Mouse (Mus musculus): ENCODE results near the gene Nfic. TPM values are rescaled to one million over a fixed set of nuclear protein-coding genes. Genes with fewer than 3 reads are reported as not detected.
"Not testable (repeated sequence)": the region's sequence is repeated elsewhere in the genome, so short reads cannot be mapped to it uniquely, and the experiment has no call there.

Gene Nfic
- polyA plus RNA-seq, 1 experiment from 2014 or later: 21.9 TPM

- not testable (repeated sequence) for H3K9me3 ChIP-seq (ENCODE audit: control insufficient read depth, low read length); H3K27ac ChIP-seq (ENCODE audit: low read depth, low read length); H3K4me2 ChIP-seq (ENCODE audit: low read depth, low read length); H3K9ac ChIP-seq (replicated peaks; ENCODE audit: low read depth, low read length); H3K4me1 ChIP-seq (ENCODE audit: control insufficient read depth, insufficient read depth, low read length); H3K4me3 ChIP-seq (ENCODE audit: low read depth, low read length); H3K36me3 ChIP-seq (ENCODE audit: control insufficient read depth, insufficient read depth, low read length); H3K27me3 ChIP-seq (ENCODE audit: control insufficient read depth, insufficient read depth, low read length); ATAC-seq (ENCODE audit: low read depth)
- 36% methylated on average over 2 of the region's 2 CpGs for WGBS
These were observed 9.9 kb downstream of the Nfic start for GRCm38 (mm10) chr10:81445516-81445915.

- no peak overlapping the region for H3K9ac ChIP-seq (replicated peaks; ENCODE audit: low read depth, low read length)
- H3K36me3 ChIP-seq (ENCODE audit: control insufficient read depth, insufficient read depth, low read length): no peaks in the 10 kb centered on the region
- H3K27ac ChIP-seq (ENCODE audit: low read depth, low read length): no peak overlapping the region
- H3K4me3 ChIP-seq (ENCODE audit: low read depth, low read length): no peak overlapping the region
- no peak for ATAC-seq (ENCODE audit: low read depth)
- H3K4me1 ChIP-seq (ENCODE audit: control insufficient read depth, insufficient read depth, low read length): no peaks in the 10 kb centered on the region
- H3K4me2 ChIP-seq (ENCODE audit: low read depth, low read length): no peak overlapping the region
- no peaks in the 10 kb centered on the region for H3K9me3 ChIP-seq (ENCODE audit: control insufficient read depth, low read length)
- no peaks in the 10 kb centered on the region for H3K27me3 ChIP-seq (ENCODE audit: control insufficient read depth, insufficient read depth, low read length)
These were observed 14.4 kb downstream of the Nfic start for GRCm38 (mm10) chr10:81441019-81441418.

GRCm38 (mm10) chr10:81435436-81435835 is 20.0 kb downstream of the Nfic start:
- WGBS: 67% methylated on average over 3 of the region's 3 CpGs
- H3K4me2 ChIP-seq (ENCODE audit: low read depth, low read length): no peak overlapping the region
- ATAC-seq (ENCODE audit: low read depth): no peak
- peaks cover 12% of the 10 kb centered on the region; the same call in 1 of the 2 replicates for H3K4me1 ChIP-seq (ENCODE audit: control insufficient read depth, insufficient read depth, low read length)
- H3K36me3 ChIP-seq (ENCODE audit: control insufficient read depth, insufficient read depth, low read length): no peaks in the 10 kb centered on the region
- H3K27me3 ChIP-seq (ENCODE audit: control insufficient read depth, insufficient read depth, low read length): no peaks in the 10 kb centered on the region
- H3K9me3 ChIP-seq (ENCODE audit: control insufficient read depth, low read length): no peaks in the 10 kb centered on the region
- H3K27ac ChIP-seq (ENCODE audit: low read depth, low read length): 0 out of 2 replicates have a peak overlapping the region, but pooled peaks have one; percentile 22
- no peak overlapping the region for H3K9ac ChIP-seq (replicated peaks; ENCODE audit: low read depth, low read length)
- H3K4me3 ChIP-seq (ENCODE audit: low read depth, low read length): no peak overlapping the region

GRCm38 (mm10) chr10:81434361-81435263 is 20.8 kb downstream of the Nfic start:
- H3K27me3 ChIP-seq (ENCODE audit: control insufficient read depth, insufficient read depth, low read length): no peaks in the 10 kb centered on the region
- no peak overlapping the region for H3K9ac ChIP-seq (replicated peaks; ENCODE audit: low read depth, low read length)
- 62% methylated on average over 15 of the region's 15 CpGs for WGBS
- peaks cover 12% of the 10 kb centered on the region; the same call in 1 of the 2 replicates for H3K4me1 ChIP-seq (ENCODE audit: control insufficient read depth, insufficient read depth, low read length)
- no peak overlapping the region for H3K4me3 ChIP-seq (ENCODE audit: low read depth, low read length)
- no peaks in the 10 kb centered on the region for H3K36me3 ChIP-seq (ENCODE audit: control insufficient read depth, insufficient read depth, low read length)
- no peak for ATAC-seq (ENCODE audit: low read depth)
- no peak overlapping the region for H3K4me2 ChIP-seq (ENCODE audit: low read depth, low read length)
- H3K27ac ChIP-seq (ENCODE audit: low read depth, low read length): 0 out of 2 replicates have a peak overlapping the region, but pooled peaks have one; percentile 22
- H3K9me3 ChIP-seq (ENCODE audit: control insufficient read depth, low read length): no peaks in the 10 kb centered on the region

- Histone ChIP-seq H3K36me3 (ENCODE audit: control insufficient read depth, insufficient read depth, low read length) (no peaks in the 10 kb centered on the region), H3K9ac (replicated peaks; ENCODE audit: low read depth, low read length) (no peak overlapping the region), H3K4me2 (ENCODE audit: low read depth, low read length) (no peak overlapping the region; the same call in 1 of the 2 replicates), H3K4me3 (ENCODE audit: low read depth, low read length) (no peak overlapping the region), H3K9me3 (ENCODE audit: control insufficient read depth, low read length) (no peaks in the 10 kb centered on the region), H3K4me1 (ENCODE audit: control insufficient read depth, insufficient read depth, low read length) (peaks cover 15% of the 10 kb centered on the region; the same call in 1 of the 2 replicates), H3K27ac (ENCODE audit: low read depth, low read length) (no peak overlapping the region), H3K27me3 (ENCODE audit: control insufficient read depth, insufficient read depth, low read length) (no peaks in the 10 kb centered on the region)
- 72% methylated on average over 26 of the region's 26 CpGs for WGBS
- ATAC-seq (ENCODE audit: low read depth): no peak
These were observed 21.7 kb downstream of the Nfic start for GRCm38 (mm10) chr10:81433541-81434289.

GRCm38 (mm10) chr10:81432868-81433262 is 22.6 kb downstream of the Nfic start:
- H3K36me3 ChIP-seq (ENCODE audit: control insufficient read depth, insufficient read depth, low read length): no peaks in the 10 kb centered on the region
- peak overlapping the region; percentile 50 for H3K4me2 ChIP-seq (ENCODE audit: low read depth, low read length)
- peak overlapping the region; percentile 19 for H3K4me3 ChIP-seq (ENCODE audit: low read depth, low read length)
- no peak overlapping the region for H3K9ac ChIP-seq (replicated peaks; ENCODE audit: low read depth, low read length)
- ATAC-seq (ENCODE audit: low read depth): peak; percentile 88
- H3K4me1 ChIP-seq (ENCODE audit: control insufficient read depth, insufficient read depth, low read length): peaks cover 15% of the 10 kb centered on the region; the same call in 1 of the 2 replicates
- H3K9me3 ChIP-seq (ENCODE audit: control insufficient read depth, low read length): no peaks in the 10 kb centered on the region
- no peaks in the 10 kb centered on the region for H3K27me3 ChIP-seq (ENCODE audit: control insufficient read depth, insufficient read depth, low read length)
- no peak overlapping the region for H3K27ac ChIP-seq (ENCODE audit: low read depth, low read length)
- WGBS: 3% methylated on average over 17 of the region's 17 CpGs

GRCm38 (mm10) chr10:81432169-81432867 is 23.1 kb downstream of the Nfic start:
- peak overlapping the region; percentile 16; the same call in 1 of the 2 replicates for H3K4me3 ChIP-seq (ENCODE audit: low read depth, low read length)
- H3K36me3 ChIP-seq (ENCODE audit: control insufficient read depth, insufficient read depth, low read length): no peaks in the 10 kb centered on the region
- no peaks in the 10 kb centered on the region for H3K9me3 ChIP-seq (ENCODE audit: control insufficient read depth, low read length)
- no peak overlapping the region for H3K27ac ChIP-seq (ENCODE audit: low read depth, low read length)
- WGBS: 65% methylated on average over 21 of the region's 21 CpGs
- H3K27me3 ChIP-seq (ENCODE audit: control insufficient read depth, insufficient read depth, low read length): peaks cover 1% of the 10 kb centered on the region; the same call in 1 of the 2 replicates
- ATAC-seq (ENCODE audit: low read depth): peak; percentile 4; the same call in 1 of the 2 replicates
- H3K4me2 ChIP-seq (ENCODE audit: low read depth, low read length): peak overlapping the region; percentile 50
- no peak overlapping the region for H3K9ac ChIP-seq (replicated peaks; ENCODE audit: low read depth, low read length)
- peaks cover 16% of the 10 kb centered on the region; the same call in 1 of the 2 replicates for H3K4me1 ChIP-seq (ENCODE audit: control insufficient read depth, insufficient read depth, low read length)

GRCm38 (mm10) chr10:81431526-81432168 is 23.8 kb downstream of the Nfic start:
- no peaks in the 10 kb centered on the region for H3K36me3 ChIP-seq (ENCODE audit: control insufficient read depth, insufficient read depth, low read length)
- H3K4me3 ChIP-seq (ENCODE audit: low read depth, low read length): peak overlapping the region; percentile 75
- no peaks in the 10 kb centered on the region for H3K9me3 ChIP-seq (ENCODE audit: control insufficient read depth, low read length)
- H3K9ac ChIP-seq (replicated peaks; ENCODE audit: low read depth, low read length): peak overlapping the region; percentile 91; the same call in 1 of the 2 replicates
- H3K4me1 ChIP-seq (ENCODE audit: control insufficient read depth, insufficient read depth, low read length): peaks cover 23% of the 10 kb centered on the region
- H3K27ac ChIP-seq (ENCODE audit: low read depth, low read length): no peak overlapping the region
- H3K27me3 ChIP-seq (ENCODE audit: control insufficient read depth, insufficient read depth, low read length): peaks cover 3% of the 10 kb centered on the region; the same call in 1 of the 2 replicates
- WGBS: 18% methylated on average over 15 of the region's 15 CpGs
- peak; percentile 6; the same call in 1 of the 2 replicates for ATAC-seq (ENCODE audit: low read depth)
- peak overlapping the region; percentile 63 for H3K4me2 ChIP-seq (ENCODE audit: low read depth, low read length)

Measured in neural tube, embryonic 14.5 days (tissue).